Mouse (Mus musculus) cerebellum, postnatal 10 days (tissue): Measurements from ENCODE around the gene Tmem63c.

Experiments used
- DNase-seq, 2 experiments: peaks; one replicate each; pipeline ENCODE4 v3.0.0; 2021; ENCODE audit warnings: mixed read lengths in 2 of 2

Gene Tmem63c

DNA sequence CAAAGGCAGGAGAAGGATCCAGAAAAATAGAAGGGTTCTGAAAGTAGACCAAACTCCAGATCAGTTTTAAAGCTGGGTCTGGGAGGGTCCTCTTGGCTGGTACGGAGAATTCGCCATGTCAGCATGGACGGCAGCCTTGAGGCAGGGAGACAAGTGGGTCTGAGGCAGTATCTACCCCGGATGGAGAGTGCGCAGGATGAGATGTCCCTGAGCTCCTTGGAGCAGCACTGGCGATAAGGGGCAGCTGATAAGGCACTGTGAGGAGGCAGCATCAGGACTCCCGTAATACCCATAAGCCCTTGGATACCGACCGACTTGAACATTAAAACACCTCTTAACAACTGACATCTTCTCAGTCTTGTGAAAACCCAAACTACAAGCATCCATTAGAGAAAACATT is 111.6 kb downstream of the Tmem63c start:
- DNase-seq: no peak

- DNase-seq: peak; percentile 53 to 62
Observed at GRCm38 (mm10) chr12:87137439-87138341, 116.5 kb downstream of the Tmem63c start.

DNA sequence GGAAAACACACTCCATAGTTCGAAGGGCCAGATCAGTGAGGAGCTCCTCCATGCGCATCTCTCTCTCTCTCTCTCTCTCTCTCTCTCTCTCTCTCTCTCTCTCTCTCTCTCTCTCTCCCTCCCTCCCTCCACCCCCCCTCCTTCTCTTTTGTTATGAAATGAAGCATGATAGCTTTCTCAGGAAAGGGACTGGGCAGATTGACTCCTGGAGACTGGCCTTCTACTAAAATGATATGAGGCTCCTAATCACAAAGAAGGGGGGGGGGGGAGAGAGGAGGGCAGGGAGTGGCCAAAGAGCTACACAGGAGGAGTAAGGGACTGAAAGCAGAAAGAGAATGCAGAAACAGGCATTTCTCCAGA is 117.2 kb downstream of the Tmem63c start:
- no peak for DNase-seq

- DNase-seq: no peak
Observed at GRCm38 (mm10) chr12:87138768-87139167, 117.6 kb downstream of the Tmem63c start.
